Mouse (Mus musculus): ENCODE results near the gene Fxyd4. TPM values are rescaled to one million over a fixed set of nuclear protein-coding genes. Genes with fewer than 3 reads are reported as not detected.

The Fxyd4 gene
- polyA plus RNA-seq (2017; shearing (Covaris generic)) = 1 to 10 TPM; 1.6 to 3.9 TPM

GRCm38 (mm10) chr6:117937222-117937932 is at the start of gene Fxyd4:
Fxyd4 (minus strand) TSS chr6:117937692.

DNA sequence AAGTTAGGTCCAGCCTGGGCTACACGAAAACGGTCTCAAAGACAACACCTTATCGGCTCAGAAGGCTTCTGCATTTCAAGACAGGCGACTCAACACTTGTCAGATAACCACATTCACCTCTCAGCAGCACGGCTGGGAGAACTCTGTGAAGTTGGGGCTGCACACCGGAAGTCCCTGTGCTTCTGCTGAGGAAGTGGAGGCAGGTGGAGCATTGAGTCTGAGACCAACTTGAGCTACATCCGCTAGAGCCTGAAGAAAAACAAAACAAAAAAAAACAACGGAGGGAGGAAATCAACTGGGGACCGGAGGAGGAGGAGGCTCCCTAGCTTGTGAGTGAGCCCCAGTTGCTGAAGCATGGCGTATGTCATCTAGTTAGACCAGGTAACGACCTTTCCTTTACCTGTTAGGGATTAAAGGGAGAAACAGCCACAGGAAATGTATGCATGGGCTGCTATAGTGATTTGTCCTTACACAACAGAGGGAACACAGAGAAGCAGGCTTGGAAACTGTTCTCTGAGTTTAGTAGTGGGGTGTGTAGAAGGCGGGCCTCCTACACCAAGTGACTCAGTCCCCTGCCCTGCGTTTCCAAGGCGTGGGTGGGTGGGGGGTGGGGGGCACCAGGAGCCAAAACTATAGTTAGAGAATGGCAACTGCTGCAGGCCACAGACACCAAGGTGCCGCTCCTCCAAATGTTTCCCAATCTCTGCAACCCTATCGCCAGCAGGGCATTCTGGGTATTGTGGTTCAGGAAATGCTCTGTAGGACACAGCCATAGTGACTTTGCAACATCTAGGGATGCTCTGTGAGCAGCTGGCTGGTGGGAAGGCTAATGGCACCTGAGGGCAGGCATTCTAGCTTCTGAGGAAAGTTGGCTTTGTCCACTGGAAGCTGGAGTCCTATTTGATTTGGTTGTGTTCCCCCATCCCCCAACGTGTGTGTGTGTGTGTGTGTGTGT is 37.1 kb downstream of the Fxyd4 start, which contains the start of gene Hnrnpf:
Hnrnpf (plus strand) TSS at position 199 of the 955 bp plus-strand sequence.

Other genes with a start within 250 kb of the Fxyd4 start
- gene Zfp637, start 96.5 kb downstream of the Fxyd4 start, polyA plus RNA-seq (2017; shearing (Covaris generic)) = 10 to 100 TPM; 25.1 to 31.5 TPM
- gene Zfp239, start 75.6 kb downstream of the Fxyd4 start, polyA plus RNA-seq (2017; shearing (Covaris generic)) = 1 to 10 TPM; 2.6 to 4.1 TPM
- gene Hnrnpf, start 37.4 kb downstream of the Fxyd4 start, polyA plus RNA-seq (2017; shearing (Covaris generic)) = 1,000 to 10,000 TPM; 1,051 to 1,224 TPM
- gene Rasgef1a, start 73.7 kb upstream of the Fxyd4 start, polyA plus RNA-seq (2017; shearing (Covaris generic)) = 1 to 10 TPM; 3.5 to 3.6 TPM
- gene Csgalnact2, start 201.4 kb upstream of the Fxyd4 start, polyA plus RNA-seq (2017; shearing (Covaris generic)) = 10 to 100 TPM; 15.1 to 18.2 TPM